Mouse (Mus musculus) myocyte (in vitro differentiated cells): ENCODE data around the gene Actc1.

Experiments used
- CEBPB ChIP-seq: IDR thresholded peaks from 2 replicates; pipeline ENCODE4 v1.6.1; 2011; ENCODE audit warnings: mild to moderate bottlenecking, moderate library complexity; ENCODE audit not compliant: poor library complexity, insufficient read depth, severe bottlenecking
- POLR2A ChIP-seq: IDR thresholded peaks from one replicate; pipeline ENCODE4 v1.6.1; 2011; ENCODE audit warnings: low read depth, mild to moderate bottlenecking, control low read depth, moderate library complexity; ENCODE audit not compliant: insufficient read length

GRCm38 (mm10) chr2:114050150-114050549 is 3.2 kb downstream of the Actc1 start:
- peak; percentile 55 for TF ChIP-seq POLR2A
- TF ChIP-seq CEBPB, result no peak
